Mouse (Mus musculus) layer of hippocampus, postnatal 14 days (tissue): ENCODE measurements around the gene Smad3. TPM values are rescaled to one million over a fixed set of nuclear protein-coding genes. Genes with fewer than 3 reads are reported as not detected.
A peak's percentile ranks its signal among the peaks of the same experiment; 100 is the strongest.

ENCODE experiments used
- DNase-seq, 2 experiments: peaks; one replicate each; pipeline ENCODE4 v3.0.0; 2021 to 2022; ENCODE audit warnings: low spot score in 2 of 2, mixed read lengths in 1 of 2
- total RNA-seq, 2 experiments: library from RNA; stranded (reverse); gene quantifications; 2 replicates each; pipeline ENCODE4 v1.2.3; 2021

Gene Smad3
- total RNA-seq, 2 experiments from 2014 or later: 18.9 to 24.3 TPM

GRCm38 (mm10) chr9:63602043-63602939, 155.5 kb downstream of the Smad3 start, which contains the start of the genes Iqch and Aagab:
Iqch (minus strand) TSS chr9:63602493.
Aagab (plus strand) TSS chr9:63602660.
- DNase-seq: peak; percentile 95 to 97

Other genes starting within 250 kb of the Smad3 start
- gene Iqch, start 155.5 kb downstream of the Smad3 start, total RNA-seq: under 1 TPM; 0.14 to 0.16 TPM
- 10 to 100 TPM; 47.8 to 58.7 TPM for gene Aagab, start 155.3 kb downstream of the Smad3 start, total RNA-seq